Mouse (Mus musculus) G1E (cell line): ENCODE measurements around the gene Naa20. TPM values are rescaled to one million over a fixed set of nuclear protein-coding genes. Genes with fewer than 3 reads are reported as not detected.
A peak's percentile ranks its signal among the peaks of the same experiment; 100 is the strongest.

Source experiments
- ATAC-seq: 2 replicates; pipeline ENCODE4 v1.8.0; 2016; ENCODE audit warnings: mild to moderate bottlenecking; ENCODE audit not compliant: insufficient number of reproducible peaks, poor library complexity, low FRiP score, severe bottlenecking; ENCODE audit errors: extremely low read depth
- DNase-seq: peaks from one replicate; pipeline ENCODE4 v3.0.0; 2012; ENCODE audit warnings: low spot score
- H3K27me3 ChIP-seq: 2 replicates; pipeline ENCODE4 v1.6.1; 2012; ENCODE audit warnings: mild to moderate bottlenecking, low read length, inconsistent platforms; ENCODE audit not compliant: insufficient read depth
- H3K36me3 ChIP-seq: replicated peaks from 2 replicates; pipeline ENCODE3; 2012; ENCODE audit warnings: mild to moderate bottlenecking, inconsistent platforms
- H3K4me1 ChIP-seq: 2 replicates; pipeline ENCODE4 v1.6.1; 2012; ENCODE audit warnings: low read depth, low read length, inconsistent platforms, mixed read lengths; ENCODE audit not compliant: insufficient read depth
- H3K4me3 ChIP-seq: 2 replicates; pipeline ENCODE4 v1.5.1; 2012; ENCODE audit warnings: low read depth, mild to moderate bottlenecking, inconsistent platforms, low read length, moderate library complexity, mixed read lengths
- H3K9me3 ChIP-seq: replicated peaks from 2 replicates; pipeline ENCODE4 v1.6.1; 2012; ENCODE audit warnings: inconsistent platforms
- CTCF ChIP-seq: IDR thresholded peaks from 2 replicates; pipeline ENCODE4 v1.5.1; 2012; ENCODE audit warnings: low read depth, low read length, inconsistent platforms, mixed read lengths
- GATA1 ChIP-seq: IDR thresholded peaks from 2 replicates; pipeline ENCODE4 v1.6.1; 2012; ENCODE audit warnings: borderline replicate concordance, low read length, inconsistent platforms, mixed read lengths
- GATA2 ChIP-seq: IDR thresholded peaks from 2 replicates; pipeline ENCODE4 v1.6.1; 2012; ENCODE audit warnings: low read depth, low read length, inconsistent platforms, borderline replicate concordance
- POLR2AphosphoS5 ChIP-seq: IDR thresholded peaks from 2 replicates; pipeline ENCODE4 v1.6.1; 2012; ENCODE audit warnings: low read depth, low read length, inconsistent platforms; ENCODE audit not compliant: insufficient replicate concordance
- TAL1 ChIP-seq: conservative IDR thresholded peaks from 2 replicates; pipeline ENCODE4 v1.6.1; 2012; ENCODE audit warnings: low read depth, low read length, inconsistent platforms, mixed read lengths
- polyA plus RNA-seq: library from polyadenylated mRNA; stranded (reverse); fragments of >175 nt; gene quantifications from 2 replicates; pipeline ENCODE4 v1.2.3, GENCODE M21; 2012
- total RNA-seq, 2 experiments: library from RNA; stranded (forward) in 1 of 2; stranded (reverse) in 1 of 2; fragments of 200-1000 nt in 1 of 2; fragments of >200 nt in 1 of 2; fragmentation: Nextera tagmentation in 1 of 2; gene quantifications; 2 replicates each; pipeline ENCODE4 v1.2.3; 2014 to 2017

Naa20 gene
- 49.5 and 60.9 TPM in 2 replicates for total RNA-seq (2014; fragmentation: Nextera tagmentation)
- total RNA-seq (2017): 94.7 and 102 TPM in 2 replicates
- polyA plus RNA-seq: 41.3 and 66.1 TPM in 2 replicates

GRCm38 (mm10) chr2:145901861-145902260 lies at the start of gene Naa20:
Gene Naa20, plus strand, starts transcription at chr2:145902099.
- H3K27me3 ChIP-seq: no peaks in the 10 kb centered on the region
- no peak for TF ChIP-seq GATA1
- no peak for TF ChIP-seq CTCF
- TF ChIP-seq GATA2: no peak
- TF ChIP-seq POLR2AphosphoS5: no peak
- no peak for TF ChIP-seq TAL1
- peaks cover 15% of the 10 kb centered on the region for H3K36me3 ChIP-seq
- peaks cover 23% of the 10 kb centered on the region for H3K4me1 ChIP-seq
- peak within 1 kb of the TSS; percentile 96 for H3K4me3 ChIP-seq
- DNase-seq (no peak), ATAC-seq (no peak)
- H3K9me3 ChIP-seq: no peaks in the 10 kb centered on the region

GRCm38 (mm10) chr2:145855831-145856230 lies 46.1 kb upstream of the Naa20 start:
- H3K4me1 ChIP-seq: no peaks in the 10 kb centered on the region
- H3K27me3 ChIP-seq: no peaks in the 10 kb centered on the region
- TF ChIP-seq POLR2AphosphoS5: no peak
- TF ChIP-seq CTCF: no peak
- no peak for TF ChIP-seq GATA2
- TF ChIP-seq TAL1: no peak
- TF ChIP-seq GATA1: no peak
- H3K4me3 ChIP-seq: no peak overlapping the region
- no peaks in the 10 kb centered on the region for H3K36me3 ChIP-seq
- peaks cover 54% of the 10 kb centered on the region for H3K9me3 ChIP-seq
- ATAC-seq (no peak), DNase-seq (no peak)

- H3K36me3 ChIP-seq: no peaks in the 10 kb centered on the region
- no peaks in the 10 kb centered on the region for H3K4me1 ChIP-seq
- no peak for ATAC-seq
- H3K9me3 ChIP-seq: peaks cover 49% of the 10 kb centered on the region
- peak overlapping the region; percentile 15; the same call in 1 of the 2 replicates for H3K4me3 ChIP-seq
- no peak for TF ChIP-seq CTCF
- no peak for TF ChIP-seq POLR2AphosphoS5
- no peak for TF ChIP-seq GATA2
- no peak for TF ChIP-seq GATA1
- no peak for TF ChIP-seq TAL1
- no peak for DNase-seq
- H3K27me3 ChIP-seq: no peaks in the 10 kb centered on the region
Measured at GRCm38 (mm10) chr2:145857864-145858263, 44.0 kb upstream of the Naa20 start.

- Histone ChIP-seq H3K27me3 (no peaks in the 10 kb centered on the region), H3K9me3 (peaks cover 42% of the 10 kb centered on the region), H3K36me3 (no peaks in the 10 kb centered on the region), H3K4me1 (no peaks in the 10 kb centered on the region), H3K4me3 (no peak overlapping the region)
- TF ChIP-seq POLR2AphosphoS5 (no peak), GATA1 (no peak), GATA2 (no peak), CTCF (no peak), TAL1 (no peak)
- ATAC-seq (no peak), DNase-seq (no peak)
Measured at GRCm38 (mm10) chr2:145859442-145859931, 42.4 kb upstream of the Naa20 start.

GRCm38 (mm10) chr2:145859932-145860801 lies 41.7 kb upstream of the Naa20 start:
- H3K9me3 ChIP-seq: peaks cover 40% of the 10 kb centered on the region
- TF ChIP-seq TAL1: no peak
- no peak for TF ChIP-seq GATA1
- no peak for TF ChIP-seq CTCF
- TF ChIP-seq GATA2: no peak
- no peak for TF ChIP-seq POLR2AphosphoS5
- ATAC-seq (no peak), DNase-seq (no peak)
- no peaks in the 10 kb centered on the region for H3K27me3 ChIP-seq
- no peaks in the 10 kb centered on the region for H3K36me3 ChIP-seq
- no peak overlapping the region; the same call in 1 of the 2 replicates for H3K4me3 ChIP-seq
- no peaks in the 10 kb centered on the region for H3K4me1 ChIP-seq

- no peak for TF ChIP-seq TAL1
- no peak for TF ChIP-seq POLR2AphosphoS5
- TF ChIP-seq CTCF: no peak
- TF ChIP-seq GATA1: no peak
- TF ChIP-seq GATA2: no peak
- ATAC-seq: no peak
- H3K4me1 ChIP-seq: no peaks in the 10 kb centered on the region
- no peak for DNase-seq
- H3K9me3 ChIP-seq: peaks cover 38% of the 10 kb centered on the region
- no peaks in the 10 kb centered on the region for H3K36me3 ChIP-seq
- H3K4me3 ChIP-seq: no peak overlapping the region
- H3K27me3 ChIP-seq: no peaks in the 10 kb centered on the region
Measured at GRCm38 (mm10) chr2:145861193-145862123, 40.4 kb upstream of the Naa20 start.
